Mouse (Mus musculus): Measurements from ENCODE around the gene Gm45716. TPM values are rescaled to one million over a fixed set of nuclear protein-coding genes. Genes with fewer than 3 reads are reported as not detected.

The Gm45716 gene
- polyA plus RNA-seq, 1 experiment from 2014 or later: 9.4 TPM

DNA sequence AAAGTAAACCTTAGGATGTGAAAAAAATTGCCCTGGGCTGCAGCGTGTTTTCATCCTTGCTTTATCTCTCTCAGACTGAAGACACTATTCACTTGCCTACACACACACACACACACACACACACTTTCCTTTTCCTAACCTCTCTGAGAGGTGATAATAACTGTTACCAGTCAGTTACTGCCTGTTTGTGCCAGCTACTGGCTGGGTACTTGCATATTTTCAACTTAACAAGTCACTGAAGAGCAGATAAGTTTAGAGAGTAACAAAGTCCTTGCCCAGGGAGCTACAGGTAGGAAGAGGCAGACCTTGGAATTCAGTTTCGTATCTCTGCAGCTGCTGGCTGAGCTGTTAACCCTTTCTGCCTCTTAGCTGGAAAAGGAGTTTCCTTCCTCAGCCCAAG, 64.4 kb downstream of the Gm45716 start:
- ATAC-seq: peak; percentile 13; the same call in 1 of the 2 replicates
- Histone ChIP-seq H3K27ac (ENCODE audit: low read length) (peak overlapping the region; percentile 68), H3K9me3 (ENCODE audit: control insufficient read depth, low read length) (no peaks in the 10 kb centered on the region), H3K4me3 (ENCODE audit: low read length) (peak overlapping the region; percentile 10; the same call in 1 of the 2 replicates), H3K4me2 (ENCODE audit: low read depth, low read length) (peak overlapping the region; percentile 42), H3K27me3 (replicated peaks; ENCODE audit: control insufficient read depth, insufficient read depth, low read length) (no peaks in the 10 kb centered on the region), H3K4me1 (ENCODE audit: control insufficient read depth, insufficient read depth, low read length) (peaks cover 30% of the 10 kb centered on the region), H3K9ac (ENCODE audit: low read depth, low read length) (peak overlapping the region; percentile 25), H3K36me3 (ENCODE audit: control insufficient read depth, insufficient read depth, low read length) (no peaks in the 10 kb centered on the region; the same call in 1 of the 2 replicates)
- WGBS: 14% methylated on average over 2 of the region's 2 CpGs

DNA sequence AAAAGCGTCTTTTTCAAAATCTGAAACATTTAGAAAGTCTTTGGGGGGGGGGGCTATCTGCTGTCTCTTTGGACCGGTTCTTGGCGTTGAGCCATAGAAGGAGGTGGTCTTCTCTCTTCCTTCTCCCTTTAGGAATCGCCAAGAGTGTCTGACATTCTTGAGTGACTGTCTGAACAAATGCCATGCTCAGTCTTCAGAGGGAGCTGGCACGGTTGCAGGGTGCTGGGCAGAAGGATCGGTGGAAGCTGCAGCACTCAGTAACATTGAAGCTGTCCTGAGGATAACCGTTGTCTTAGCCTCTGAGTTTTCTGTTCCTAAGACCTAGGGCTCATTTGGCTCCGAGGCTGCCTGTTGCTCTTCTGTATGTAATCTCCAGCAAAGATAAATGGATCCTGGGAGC, 64.9 kb downstream of the Gm45716 start:
- ATAC-seq: no peak
- H3K4me3 ChIP-seq (ENCODE audit: low read length): peak overlapping the region; percentile 10; the same call in 1 of the 2 replicates
- H3K27ac ChIP-seq (ENCODE audit: low read length): peak overlapping the region; percentile 68
- peaks cover 31% of the 10 kb centered on the region for H3K4me1 ChIP-seq (ENCODE audit: control insufficient read depth, insufficient read depth, low read length)
- 51% methylated on average over 8 of the region's 8 CpGs for whole genome bisulfite sequencing
- peak overlapping the region; percentile 25 for H3K9ac ChIP-seq (ENCODE audit: low read depth, low read length)
- no peaks in the 10 kb centered on the region; the same call in 1 of the 2 replicates for H3K36me3 ChIP-seq (ENCODE audit: control insufficient read depth, insufficient read depth, low read length)
- peak overlapping the region; percentile 42; the same call in 1 of the 2 replicates for H3K4me2 ChIP-seq (ENCODE audit: low read depth, low read length)
- H3K27me3 ChIP-seq (replicated peaks; ENCODE audit: control insufficient read depth, insufficient read depth, low read length): no peaks in the 10 kb centered on the region
- no peaks in the 10 kb centered on the region for H3K9me3 ChIP-seq (ENCODE audit: control insufficient read depth, low read length)

GRCm38 (mm10) chr11:90254536-90254935, 67.1 kb downstream of the Gm45716 start:
- peaks cover 34% of the 10 kb centered on the region for H3K4me1 ChIP-seq (ENCODE audit: control insufficient read depth, insufficient read depth, low read length)
- no peaks in the 10 kb centered on the region for H3K9me3 ChIP-seq (ENCODE audit: control insufficient read depth, low read length)
- no peaks in the 10 kb centered on the region; the same call in 1 of the 2 replicates for H3K36me3 ChIP-seq (ENCODE audit: control insufficient read depth, insufficient read depth, low read length)
- H3K27ac ChIP-seq (ENCODE audit: low read length): no peak overlapping the region
- no peak overlapping the region for H3K9ac ChIP-seq (ENCODE audit: low read depth, low read length)
- no peak for ATAC-seq
- H3K27me3 ChIP-seq (replicated peaks; ENCODE audit: control insufficient read depth, insufficient read depth, low read length): no peaks in the 10 kb centered on the region
- H3K4me3 ChIP-seq (ENCODE audit: low read length): no peak overlapping the region
- WGBS: 87% methylated on average over 3 of the region's 3 CpGs
- H3K4me2 ChIP-seq (ENCODE audit: low read depth, low read length): no peak overlapping the region

- H3K4me2 ChIP-seq (ENCODE audit: low read depth, low read length): no peak overlapping the region
- no peaks in the 10 kb centered on the region for H3K9me3 ChIP-seq (ENCODE audit: control insufficient read depth, low read length)
- ATAC-seq: peak; percentile 38; the same call in 1 of the 2 replicates
- no peaks in the 10 kb centered on the region for H3K27me3 ChIP-seq (replicated peaks; ENCODE audit: control insufficient read depth, insufficient read depth, low read length)
- peak overlapping the region; percentile 59 for H3K27ac ChIP-seq (ENCODE audit: low read length)
- 68% methylated on average over 6 of the region's 6 CpGs for WGBS
- H3K36me3 ChIP-seq (ENCODE audit: control insufficient read depth, insufficient read depth, low read length): peaks cover 2% of the 10 kb centered on the region; the same call in 1 of the 2 replicates
- no peak overlapping the region for H3K9ac ChIP-seq (ENCODE audit: low read depth, low read length)
- H3K4me3 ChIP-seq (ENCODE audit: low read length): no peak overlapping the region
- peaks cover 33% of the 10 kb centered on the region for H3K4me1 ChIP-seq (ENCODE audit: control insufficient read depth, insufficient read depth, low read length)
Measured at GRCm38 (mm10) chr11:90255687-90256086, 68.2 kb downstream of the Gm45716 start.

DNA sequence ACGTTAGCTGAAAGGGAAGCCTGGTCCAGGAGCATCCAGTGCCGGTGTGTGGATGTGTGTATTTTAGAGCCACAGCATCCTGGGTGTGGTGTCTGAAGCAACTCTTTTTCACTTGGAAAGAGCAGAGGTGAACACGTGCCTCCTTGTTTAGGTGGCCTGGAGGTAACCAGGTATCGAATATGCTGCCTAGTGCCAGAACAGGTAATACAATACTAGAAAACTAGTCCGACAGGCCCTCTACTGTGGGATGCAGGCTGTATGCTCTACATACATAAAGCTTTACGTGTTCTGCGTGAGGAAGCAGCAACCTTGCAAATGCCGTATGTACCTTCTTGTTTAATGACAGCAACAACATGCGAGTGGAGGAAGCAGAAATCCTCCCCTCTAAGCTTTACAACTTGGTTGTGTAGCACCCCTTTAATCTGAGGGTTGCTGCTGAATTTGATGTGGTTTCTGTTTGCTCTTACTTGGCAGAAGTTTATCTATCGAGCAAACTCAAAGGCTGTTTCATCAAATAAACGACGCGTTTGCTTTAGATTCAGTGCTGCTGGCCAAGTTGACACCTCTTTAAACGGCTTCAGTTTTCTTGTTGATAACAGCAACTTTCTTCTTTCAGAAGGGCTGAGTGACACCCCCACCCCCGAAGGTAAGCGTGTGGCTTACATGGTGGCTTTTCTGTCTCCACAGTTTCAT, 69.5 kb downstream of the Gm45716 start:
- H3K27me3 ChIP-seq (replicated peaks; ENCODE audit: control insufficient read depth, insufficient read depth, low read length): no peaks in the 10 kb centered on the region
- H3K9me3 ChIP-seq (ENCODE audit: control insufficient read depth, low read length): no peaks in the 10 kb centered on the region
- peaks cover 25% of the 10 kb centered on the region for H3K4me1 ChIP-seq (ENCODE audit: control insufficient read depth, insufficient read depth, low read length)
- no peak overlapping the region for H3K4me2 ChIP-seq (ENCODE audit: low read depth, low read length)
- ATAC-seq: no peak
- 47% methylated on average over 16 of the region's 16 CpGs for WGBS
- no peak overlapping the region for H3K27ac ChIP-seq (ENCODE audit: low read length)
- peaks cover 6% of the 10 kb centered on the region; the same call in 1 of the 2 replicates for H3K36me3 ChIP-seq (ENCODE audit: control insufficient read depth, insufficient read depth, low read length)
- no peak overlapping the region for H3K9ac ChIP-seq (ENCODE audit: low read depth, low read length)
- no peak overlapping the region for H3K4me3 ChIP-seq (ENCODE audit: low read length)

DNA sequence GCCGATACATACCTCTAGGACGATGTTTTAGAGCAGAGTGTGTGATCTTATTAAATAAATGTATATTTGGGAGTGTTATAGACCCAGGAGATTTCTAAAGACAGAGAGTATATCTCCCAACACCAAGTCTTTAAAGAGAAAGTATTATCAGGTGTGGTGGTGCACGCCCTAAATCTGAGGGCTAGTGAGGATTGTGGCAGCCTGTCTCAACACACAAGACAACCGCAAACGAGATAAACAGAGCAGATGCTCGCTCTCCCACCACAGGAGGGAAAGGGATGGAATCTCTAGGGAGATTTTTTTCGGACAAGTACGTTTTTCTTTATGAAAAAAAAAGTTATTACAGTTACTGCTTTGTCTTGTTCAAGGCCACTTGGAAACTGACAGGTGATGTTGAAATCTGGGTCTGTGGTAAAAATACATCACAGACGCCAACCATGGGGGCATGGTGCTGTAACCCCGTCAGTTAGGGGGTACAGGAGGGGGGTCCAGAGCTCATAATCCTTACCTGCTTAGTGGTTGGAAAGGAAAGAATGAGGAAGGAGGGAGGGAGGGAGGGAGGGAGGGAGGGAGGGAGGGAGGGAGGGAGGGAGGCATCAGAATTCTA, 70.9 kb downstream of the Gm45716 start:
- H3K27me3 ChIP-seq (replicated peaks; ENCODE audit: control insufficient read depth, insufficient read depth, low read length): no peaks in the 10 kb centered on the region
- WGBS: 69% methylated on average over 10 of the region's 10 CpGs
- no peaks in the 10 kb centered on the region; the same call in 1 of the 2 replicates for H3K9me3 ChIP-seq (ENCODE audit: control insufficient read depth, low read length)
- H3K4me3 ChIP-seq (ENCODE audit: low read length): no peak overlapping the region
- no peak overlapping the region for H3K4me2 ChIP-seq (ENCODE audit: low read depth, low read length)
- no peak for ATAC-seq
- H3K4me1 ChIP-seq (ENCODE audit: control insufficient read depth, insufficient read depth, low read length): peaks cover 14% of the 10 kb centered on the region
- H3K36me3 ChIP-seq (ENCODE audit: control insufficient read depth, insufficient read depth, low read length): peaks cover 17% of the 10 kb centered on the region
- no peak overlapping the region for H3K27ac ChIP-seq (ENCODE audit: low read length)
- no peak overlapping the region for H3K9ac ChIP-seq (ENCODE audit: low read depth, low read length)

DNA sequence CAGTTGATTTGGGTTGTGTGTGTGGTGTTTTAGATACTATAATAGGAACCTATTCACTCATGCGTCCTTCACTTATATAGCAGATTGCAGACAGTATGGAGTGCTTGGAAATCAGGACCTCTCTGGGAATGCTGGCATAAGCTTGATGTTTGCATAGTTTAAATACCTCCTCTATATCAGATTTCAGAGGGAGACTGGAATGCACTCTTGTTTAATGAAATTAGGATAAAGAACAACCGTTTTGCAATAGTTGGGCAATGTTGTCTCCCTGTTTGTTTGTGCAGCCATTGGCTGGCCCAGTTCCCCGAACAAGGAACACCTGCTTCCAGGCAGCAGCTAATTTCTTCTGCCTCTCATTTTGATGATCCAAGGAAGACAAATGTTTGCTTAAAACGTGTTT, 71.6 kb downstream of the Gm45716 start:
- WGBS: 39% methylated on average over 4 of the region's 4 CpGs
- peaks cover 14% of the 10 kb centered on the region for H3K4me1 ChIP-seq (ENCODE audit: control insufficient read depth, insufficient read depth, low read length)
- no peak overlapping the region for H3K9ac ChIP-seq (ENCODE audit: low read depth, low read length)
- peaks cover 17% of the 10 kb centered on the region for H3K36me3 ChIP-seq (ENCODE audit: control insufficient read depth, insufficient read depth, low read length)
- no peak overlapping the region for H3K4me2 ChIP-seq (ENCODE audit: low read depth, low read length)
- H3K27me3 ChIP-seq (replicated peaks; ENCODE audit: control insufficient read depth, insufficient read depth, low read length): no peaks in the 10 kb centered on the region
- H3K9me3 ChIP-seq (ENCODE audit: control insufficient read depth, low read length): no peaks in the 10 kb centered on the region; the same call in 1 of the 2 replicates
- no peak for ATAC-seq
- no peak overlapping the region for H3K4me3 ChIP-seq (ENCODE audit: low read length)
- H3K27ac ChIP-seq (ENCODE audit: low read length): no peak overlapping the region

GRCm38 (mm10) chr11:90259826-90260225, 72.3 kb downstream of the Gm45716 start:
- 83% methylated on average over 9 of the region's 9 CpGs for WGBS
- H3K27me3 ChIP-seq (replicated peaks; ENCODE audit: control insufficient read depth, insufficient read depth, low read length): no peaks in the 10 kb centered on the region
- H3K9me3 ChIP-seq (ENCODE audit: control insufficient read depth, low read length): no peaks in the 10 kb centered on the region; the same call in 1 of the 2 replicates
- H3K4me3 ChIP-seq (ENCODE audit: low read length): no peak overlapping the region
- H3K4me1 ChIP-seq (ENCODE audit: control insufficient read depth, insufficient read depth, low read length): peaks cover 14% of the 10 kb centered on the region
- peaks cover 17% of the 10 kb centered on the region for H3K36me3 ChIP-seq (ENCODE audit: control insufficient read depth, insufficient read depth, low read length)
- H3K4me2 ChIP-seq (ENCODE audit: low read depth, low read length): no peak overlapping the region
- no peak for ATAC-seq
- H3K27ac ChIP-seq (ENCODE audit: low read length): no peak overlapping the region
- H3K9ac ChIP-seq (ENCODE audit: low read depth, low read length): no peak overlapping the region

- H3K4me3 ChIP-seq (ENCODE audit: low read length): no peak overlapping the region
- no peak overlapping the region for H3K4me2 ChIP-seq (ENCODE audit: low read depth, low read length)
- no peaks in the 10 kb centered on the region for H3K27me3 ChIP-seq (replicated peaks; ENCODE audit: control insufficient read depth, insufficient read depth, low read length)
- WGBS: 89% methylated on average over 11 of the region's 11 CpGs
- no peak overlapping the region for H3K27ac ChIP-seq (ENCODE audit: low read length)
- no peak for ATAC-seq
- H3K9ac ChIP-seq (ENCODE audit: low read depth, low read length): no peak overlapping the region
- peaks cover 11% of the 10 kb centered on the region for H3K4me1 ChIP-seq (ENCODE audit: control insufficient read depth, insufficient read depth, low read length)
- peaks cover 17% of the 10 kb centered on the region for H3K36me3 ChIP-seq (ENCODE audit: control insufficient read depth, insufficient read depth, low read length)
- no peaks in the 10 kb centered on the region; the same call in 1 of the 2 replicates for H3K9me3 ChIP-seq (ENCODE audit: control insufficient read depth, low read length)
Measured at GRCm38 (mm10) chr11:90264180-90264579, 76.7 kb downstream of the Gm45716 start.
